Mouse (Mus musculus) liver, embryonic 14.5 days (tissue): ENCODE results near the gene Nr2c1. TPM values are rescaled to one million over a fixed set of nuclear protein-coding genes. Genes with fewer than 3 reads are reported as not detected.

Experiments used
- ATAC-seq: fragments of 200-750 bp; cut with Nextera tagmentation; 2 replicates; pipeline ENCODE4 v1.8.0; 2017; ENCODE audit warnings: moderate number of reproducible peaks, mild to moderate bottlenecking, moderate library complexity; ENCODE audit not compliant: insufficient read depth
- DNase-seq, 3 experiments: peaks; one replicate each; pipeline ENCODE4 v3.0.0-alpha.2; 2012 to 2013; ENCODE audit warnings: low read depth in 3 of 3, low spot score in 3 of 3
- H3K27ac ChIP-seq: fragments of 300-500 bp; sonication (generic); 2 replicates; pipeline ENCODE4 v1.5.1; 2014; ENCODE audit warnings: moderate library complexity, mild to moderate bottlenecking, control low read depth, inconsistent platforms
- H3K27me3 ChIP-seq: fragments of 300-500 bp; sonication (generic); 2 replicates; pipeline ENCODE4 v1.6.1; 2014; ENCODE audit warnings: mild to moderate bottlenecking, low read length, moderate library complexity; ENCODE audit not compliant: control insufficient read depth, insufficient read depth
- H3K36me3 ChIP-seq: fragments of 300-500 bp; sonication (generic); replicated peaks from 2 replicates; pipeline ENCODE4 v1.6.1; 2014; ENCODE audit warnings: low read depth; ENCODE audit not compliant: control insufficient read depth, insufficient read depth
- H3K4me1 ChIP-seq, 2 experiments: fragments of 200-500 bp in 1 of 2; fragments of 300-500 bp in 1 of 2; sonication (generic) in 1 of 2; replicated peaks; 2 replicates each; pipeline ENCODE4 v1.6.1; 2012 to 2014; ENCODE audit warnings: antibody characterized with exemption in 1 of 2, inconsistent platforms in 1 of 2, low read length in 1 of 2; ENCODE audit not compliant: control insufficient read depth in 2 of 2, insufficient read depth in 2 of 2
- H3K4me2 ChIP-seq: fragments of 300-500 bp; sonication (generic); 2 replicates; pipeline ENCODE4 v1.6.1; 2014; ENCODE audit warnings: low read depth, mild to moderate bottlenecking, control low read depth, moderate library complexity
- H3K4me3 ChIP-seq, 2 experiments: fragments of 200-500 bp in 1 of 2; fragments of 300-500 bp in 1 of 2; sonication (generic) in 1 of 2; 2 replicates each; pipeline ENCODE4 v1.5.1; 2012 to 2014; ENCODE audit warnings: low read depth in 2 of 2, low read length in 2 of 2, mild to moderate bottlenecking in 2 of 2, control low read depth in 1 of 2, inconsistent platforms in 1 of 2, moderate library complexity in 1 of 2; ENCODE audit not compliant: insufficient read depth in 1 of 2
- H3K9ac ChIP-seq: fragments of 300-500 bp; sonication (generic); replicated peaks from 2 replicates; pipeline ENCODE4 v1.6.1; 2014; ENCODE audit warnings: mild to moderate bottlenecking, control low read depth, moderate library complexity
- H3K9me3 ChIP-seq: fragments of 300-500 bp; sonication (generic); 2 replicates; pipeline ENCODE4 v1.6.1; 2016; ENCODE audit warnings: low read length, mixed read lengths; ENCODE audit not compliant: control insufficient read depth
- CTCF ChIP-seq: IDR thresholded peaks from 2 replicates; pipeline ENCODE4 v1.5.1; 2016; ENCODE audit warnings: antibody characterized with exemption, low read depth, control low read depth
- EP300 ChIP-seq: IDR thresholded peaks from 2 replicates; pipeline ENCODE4 v1.6.1; 2016; ENCODE audit warnings: antibody characterized with exemption, low read depth
- WGBS: fragments of 180-500 bp; shearing (Covaris S2); extraction: QIAGEN DNeasy Blood & Tissue Kit; methylation state at CpG from one replicate; pipeline ENCODE4 v1.1.7; 2014; ENCODE audit not compliant: insufficient replicate concordance; 5-methylcytosine and 5-hydroxymethylcytosine counted together
- polyA plus RNA-seq, 2 experiments: library from polyadenylated mRNA; depleted of rRNA in 1 of 2; stranded (reverse) in 1 of 2; unstranded in 1 of 2; fragments of >200 nt; fragmentation: Nextera tagmentation in 1 of 2; extraction: Ambion mirVana in 1 of 2; gene quantifications; 2 replicates each; pipeline versions ENCODE4 v1.2.1 to v1.2.3; 2012 to 2014

The Nr2c1 gene
- polyA plus RNA-seq, 2 experiments: 2.2 TPM

DNA sequence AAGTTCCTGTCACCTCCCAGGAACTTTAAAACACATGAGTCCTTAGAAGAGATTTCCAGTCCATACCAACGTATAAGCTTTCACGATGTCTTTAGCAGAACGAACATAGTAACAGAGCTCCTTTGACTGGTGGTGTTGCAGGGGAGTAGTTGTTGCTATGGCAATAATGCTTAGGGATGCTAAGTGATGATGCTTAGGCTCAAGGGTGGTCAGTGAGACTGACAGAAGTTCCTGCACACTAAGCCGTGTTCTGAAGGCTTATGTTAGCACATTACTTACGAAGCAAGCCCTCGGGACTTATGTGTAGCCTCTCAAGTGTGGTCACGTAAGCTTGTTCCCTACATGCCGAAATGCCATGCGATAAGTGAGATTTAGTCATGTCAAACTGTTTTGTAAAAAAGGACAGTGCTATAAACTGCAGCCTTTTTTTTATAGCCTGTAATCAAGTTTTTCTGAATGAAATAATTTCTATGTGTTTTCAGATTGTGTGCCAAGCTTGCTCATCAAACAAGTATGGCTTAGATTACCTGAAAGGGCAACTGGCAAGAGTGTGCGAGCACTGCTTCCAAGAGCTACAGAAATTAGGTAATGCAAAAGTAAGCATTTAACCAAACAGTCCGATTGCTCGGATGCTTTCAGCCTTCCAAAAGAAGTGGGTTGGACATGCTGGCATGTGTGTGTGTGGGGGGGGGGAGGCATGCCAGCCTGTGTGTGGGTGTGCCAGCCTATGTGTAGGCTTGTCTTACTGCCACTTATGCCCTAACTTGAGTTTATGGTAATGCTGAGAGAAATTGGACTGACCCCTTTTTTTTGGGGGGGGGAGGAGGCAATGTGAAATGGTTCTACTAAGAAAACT, 13.1 kb upstream of the Nr2c1 start:
- TF ChIP-seq CTCF (no peak), EP300 (no peak)
- no peak for DNase-seq
- Histone ChIP-seq H3K4me3 (no peak overlapping the region), H3K4me1 (no peaks in the 10 kb centered on the region), H3K9ac (no peak overlapping the region), H3K27me3 (no peaks in the 10 kb centered on the region), H3K4me2 (no peak overlapping the region), H3K27ac (no peak overlapping the region), H3K9me3 (no peaks in the 10 kb centered on the region), H3K36me3 (peaks cover 4% of the 10 kb centered on the region)
- ATAC-seq: no peak
- 85% methylated on average over 12 of the region's 12 CpGs for WGBS

DNA sequence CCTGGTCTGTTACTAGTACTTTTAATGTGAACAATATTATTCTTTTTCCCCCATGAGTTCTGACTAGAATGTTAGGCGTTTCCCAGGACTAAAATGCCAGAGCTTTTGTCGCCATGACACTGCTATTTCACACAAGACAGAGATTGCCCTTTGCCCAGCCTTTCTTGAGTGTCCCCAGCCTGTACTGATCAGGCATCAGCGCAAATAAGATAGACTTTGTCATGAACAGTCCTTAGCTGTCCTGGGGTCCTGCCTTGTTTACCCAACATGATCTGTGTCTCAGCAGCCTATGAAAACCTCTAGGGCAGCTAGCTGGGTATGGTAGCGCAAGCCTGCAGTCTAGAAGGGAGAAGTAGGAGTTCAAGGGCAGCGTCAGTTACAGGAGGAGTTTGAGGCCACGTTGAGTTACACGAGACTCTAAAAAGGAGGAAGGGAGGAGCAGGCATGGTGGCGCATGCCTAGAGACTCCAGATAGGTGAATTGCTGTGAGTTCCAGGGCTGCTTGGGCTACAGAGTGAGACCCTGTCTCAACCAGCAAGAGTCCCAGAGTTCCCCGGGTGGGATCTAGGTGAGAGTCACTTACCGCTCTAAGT, 8.8 kb upstream of the Nr2c1 start:
- 69% methylated on average over 10 of the region's 10 CpGs for WGBS
- TF ChIP-seq EP300 (no peak), CTCF (no peak)
- H3K27me3 ChIP-seq: no peaks in the 10 kb centered on the region
- peaks cover 4% of the 10 kb centered on the region for H3K36me3 ChIP-seq
- no peak overlapping the region for H3K9ac ChIP-seq
- H3K4me2 ChIP-seq: no peak overlapping the region
- no peak for DNase-seq
- no peak overlapping the region for H3K27ac ChIP-seq
- H3K4me1 ChIP-seq: no peaks in the 10 kb centered on the region
- ATAC-seq: no peak
- H3K9me3 ChIP-seq: no peaks in the 10 kb centered on the region
- no peak overlapping the region for H3K4me3 ChIP-seq

DNA sequence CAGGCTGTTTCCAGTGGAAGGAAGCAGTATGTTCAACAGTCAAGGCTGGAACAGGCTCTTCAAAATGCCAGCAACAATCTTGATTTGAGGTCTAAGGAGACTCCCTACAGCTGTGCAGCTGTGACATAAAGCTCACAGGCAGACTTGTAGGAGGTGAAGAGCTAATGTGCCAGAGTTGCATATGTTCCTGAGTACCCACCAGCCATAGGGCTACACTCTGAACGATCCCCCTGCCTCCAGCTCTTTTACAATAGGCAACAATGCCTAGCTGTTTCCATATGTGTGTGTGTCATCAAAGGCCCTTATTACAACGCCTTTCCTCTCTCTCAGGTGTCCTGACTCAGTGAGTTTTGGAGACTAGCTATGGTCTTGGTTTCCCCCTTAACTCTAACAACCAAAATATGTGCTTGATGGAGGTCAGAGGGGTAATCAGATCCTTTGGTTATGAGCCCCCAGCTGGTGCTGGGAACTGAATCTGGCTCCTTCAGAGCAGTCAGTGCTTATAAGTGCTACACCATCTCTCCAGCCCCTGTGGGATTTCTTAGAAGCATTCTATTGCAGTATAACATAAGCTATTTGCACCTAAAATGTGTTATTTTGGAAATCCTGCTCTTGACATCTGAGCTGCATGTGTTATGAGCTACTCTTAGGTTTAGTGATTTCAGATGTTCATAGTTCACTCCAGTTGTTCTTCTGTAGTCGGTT, 7.4 kb upstream of the Nr2c1 start:
- H3K4me1 ChIP-seq: no peaks in the 10 kb centered on the region
- WGBS: 69% methylated on average over 3 of the region's 3 CpGs
- peaks cover 4% of the 10 kb centered on the region for H3K36me3 ChIP-seq
- DNase-seq: no peak
- no peak overlapping the region for H3K4me2 ChIP-seq
- H3K27me3 ChIP-seq: no peaks in the 10 kb centered on the region
- H3K9ac ChIP-seq: no peak overlapping the region
- no peak overlapping the region for H3K4me3 ChIP-seq
- TF ChIP-seq EP300: no peak
- no peak for TF ChIP-seq CTCF
- H3K9me3 ChIP-seq: no peaks in the 10 kb centered on the region
- ATAC-seq: no peak
- no peak overlapping the region for H3K27ac ChIP-seq

DNA sequence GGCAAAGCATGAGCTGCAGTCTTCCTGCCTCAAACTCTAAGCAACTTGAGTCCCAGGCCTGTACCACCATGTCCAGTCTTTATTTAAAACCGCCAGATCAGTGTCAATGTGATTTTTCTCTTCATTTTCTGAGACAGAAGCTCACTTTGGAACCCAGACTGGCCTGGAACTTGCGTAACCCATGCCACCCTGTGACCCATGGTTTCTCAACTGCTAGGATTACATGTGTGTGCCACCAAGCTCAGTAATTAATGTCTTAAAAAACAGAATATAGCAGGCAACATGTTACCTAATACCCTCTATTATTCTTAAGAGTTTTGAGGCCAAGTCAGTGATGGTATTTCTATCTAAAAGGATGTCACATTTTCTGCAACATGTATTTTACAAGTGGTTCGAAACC, 5.4 kb upstream of the Nr2c1 start:
- ATAC-seq (no peak), DNase-seq (no peak)
- Histone ChIP-seq H3K27me3 (no peaks in the 10 kb centered on the region), H3K4me3 (no peak overlapping the region), H3K27ac (no peak overlapping the region), H3K4me1 (no peaks in the 10 kb centered on the region), H3K9ac (no peak overlapping the region), H3K4me2 (no peak overlapping the region), H3K9me3 (no peaks in the 10 kb centered on the region), H3K36me3 (peaks cover 2% of the 10 kb centered on the region)
- 80% methylated on average over 3 of the region's 3 CpGs for WGBS
- TF ChIP-seq EP300: no peak
- TF ChIP-seq CTCF: no peak

DNA sequence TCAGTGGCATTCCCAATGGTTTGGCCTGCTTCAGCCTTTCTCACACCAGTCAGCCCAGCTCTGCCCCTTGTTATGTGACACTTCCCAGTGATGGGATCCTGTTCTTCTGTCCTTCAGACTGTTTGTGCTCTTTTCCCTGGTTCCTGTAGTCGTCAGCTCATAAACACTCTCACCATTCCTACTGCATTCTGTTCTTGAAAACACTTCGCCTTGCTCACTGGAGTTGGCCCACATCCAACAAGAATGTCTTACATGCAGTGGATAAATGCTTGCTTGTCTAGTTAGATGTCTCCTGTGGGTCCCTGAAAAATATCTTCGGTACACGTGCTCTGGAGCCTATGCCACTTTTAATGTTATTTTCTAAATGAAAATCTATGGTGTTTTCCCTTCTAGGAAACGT, 3.2 kb upstream of the Nr2c1 start:
- TF ChIP-seq EP300: no peak
- TF ChIP-seq CTCF: no peak

More for the DNA sequence above, 3.2 kb upstream of the Nr2c1 start:
- Histone ChIP-seq H3K4me1 (peaks cover 0 to 6% of the 10 kb centered on the region in 2 experiments; a peak in 3 of 4 replicates), H3K9ac (no peak overlapping the region), H3K36me3 (no peaks in the 10 kb centered on the region; the same call in 1 of the 2 replicates), H3K4me3 (no peak overlapping the region), H3K27me3 (no peaks in the 10 kb centered on the region), H3K9me3 (no peaks in the 10 kb centered on the region), H3K27ac (no peak overlapping the region), H3K4me2 (no peak overlapping the region)
- ATAC-seq (no peak), DNase-seq (no peak)
- 70% methylated on average over 5 of the region's 5 CpGs for WGBS
